Mouse (Mus musculus) intestine, postnatal 0 days (tissue): ENCODE data around the gene Lrrc4b. TPM values are rescaled to one million over a fixed set of nuclear protein-coding genes. Genes with fewer than 3 reads are reported as not detected.

Experiments
- ATAC-seq: fragments of 200-750 bp; cut with Nextera tagmentation; 2 replicates; pipeline ENCODE4 v1.8.0; 2017; ENCODE audit warnings: mild to moderate bottlenecking, moderate TSS enrichment, moderate library complexity
- H3K27ac ChIP-seq: fragments of 300-500 bp; sonication (generic); 2 replicates; pipeline ENCODE4 v1.5.1; 2014; ENCODE audit warnings: mild to moderate bottlenecking, low read depth, low read length, moderate library complexity
- H3K27me3 ChIP-seq: fragments of 300-500 bp; sonication (generic); replicated peaks from 2 replicates; pipeline ENCODE4 v1.6.1; 2014; ENCODE audit warnings: low read length, mixed read lengths; ENCODE audit not compliant: control insufficient read depth, insufficient read depth
- H3K36me3 ChIP-seq: fragments of 300-500 bp; sonication (generic); 2 replicates; pipeline ENCODE4 v1.6.1; 2014; ENCODE audit warnings: mild to moderate bottlenecking, moderate library complexity; ENCODE audit not compliant: control insufficient read depth, insufficient read depth
- H3K4me1 ChIP-seq: fragments of 300-500 bp; sonication (generic); replicated peaks from 2 replicates; pipeline ENCODE4 v1.6.1; 2014; ENCODE audit warnings: antibody characterized with exemption, low read length, mixed read lengths; ENCODE audit not compliant: control insufficient read depth, insufficient read depth
- H3K4me2 ChIP-seq: fragments of 300-500 bp; sonication (generic); replicated peaks from 2 replicates; pipeline ENCODE4 v1.6.1; 2014; ENCODE audit warnings: low read depth, mild to moderate bottlenecking, moderate library complexity
- H3K4me3 ChIP-seq: fragments of 300-500 bp; sonication (generic); 2 replicates; pipeline ENCODE4 v1.5.1; 2014; ENCODE audit warnings: low read depth, low read length
- H3K9ac ChIP-seq: fragments of 300-500 bp; sonication (generic); 2 replicates; pipeline ENCODE4 v1.6.1; 2014; ENCODE audit warnings: mild to moderate bottlenecking, low read depth, low read length
- H3K9me3 ChIP-seq: fragments of 300-500 bp; sonication (generic); 2 replicates; pipeline ENCODE4 v1.6.1; 2016; ENCODE audit warnings: mixed run types; ENCODE audit not compliant: control insufficient read depth
- CTCF ChIP-seq: sonication (generic); IDR thresholded peaks from 2 replicates; pipeline ENCODE4 v1.5.1; 2016; ENCODE audit warnings: low read depth, mild to moderate bottlenecking, control low read depth, antibody characterized with exemption, moderate library complexity
- whole genome bisulfite sequencing: fragments of 180-500 bp; shearing (Covaris S2); extraction: QIAGEN DNeasy Blood & Tissue Kit; methylation state at CpG from one replicate; pipeline ENCODE4 v1.1.7; 2014; 5-methylcytosine and 5-hydroxymethylcytosine counted together
- polyA plus RNA-seq: library from polyadenylated mRNA; unstranded; fragments of >200 nt; fragmentation: Nextera tagmentation; extraction: Ambion mirVana; gene quantifications from 2 replicates; pipeline ENCODE4 v1.2.1, GENCODE M21; 2015

The Lrrc4b gene
- polyA plus RNA-seq, 1 experiment from 2014 or later: 0.35 TPM

DNA sequence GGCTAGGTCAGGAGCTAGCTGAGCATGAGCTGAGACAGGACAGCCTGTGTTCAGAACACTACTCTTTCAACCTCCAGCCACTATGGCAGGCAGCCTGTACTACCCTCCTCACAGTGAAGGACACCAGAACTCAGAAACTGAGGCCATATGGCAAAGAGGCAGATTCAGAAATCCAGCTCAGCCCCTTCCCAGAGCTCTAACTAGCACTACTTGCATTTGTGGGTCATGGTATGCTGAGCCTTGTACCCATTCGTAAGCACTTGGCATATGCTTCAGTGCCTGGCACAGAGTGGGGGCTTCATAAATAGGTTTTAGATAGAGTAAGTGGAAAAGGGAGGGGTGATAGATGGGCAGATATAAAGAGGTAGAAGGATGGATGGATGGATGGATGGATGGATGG, 11.7 kb downstream of the Lrrc4b start:
- Histone ChIP-seq H3K36me3 (no peaks in the 10 kb centered on the region), H3K4me1 (no peaks in the 10 kb centered on the region), H3K4me3 (no peak overlapping the region), H3K9ac (no peak overlapping the region), H3K4me2 (no peak overlapping the region), H3K27ac (no peak overlapping the region), H3K27me3 (peaks cover 54% of the 10 kb centered on the region), H3K9me3 (no peaks in the 10 kb centered on the region)
- TF ChIP-seq CTCF: no peak
- 83% methylated on average over 1 of the region's 1 CpGs for WGBS
- ATAC-seq: no peak

DNA sequence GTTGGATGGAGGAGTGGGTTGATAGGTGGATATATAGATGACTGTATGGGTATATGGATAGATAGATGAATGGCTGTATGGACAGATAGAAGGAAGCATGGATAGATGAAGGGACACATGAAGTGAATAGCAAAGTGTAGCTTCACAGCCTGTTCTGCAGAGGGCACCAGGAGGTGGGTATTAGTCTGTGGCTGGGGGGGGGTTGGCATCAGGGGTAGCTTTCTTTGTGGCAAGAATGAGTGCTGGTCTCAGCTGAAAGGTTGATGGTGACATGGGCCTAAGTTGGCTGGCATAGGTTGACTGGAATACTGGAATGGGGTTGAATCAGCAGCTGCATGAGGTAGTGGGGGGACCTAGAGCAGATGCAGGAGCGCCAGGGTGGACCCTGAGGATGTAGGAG, 12.4 kb downstream of the Lrrc4b start:
- Histone ChIP-seq H3K4me2 (no peak overlapping the region), H3K4me3 (no peak overlapping the region)

DNA sequence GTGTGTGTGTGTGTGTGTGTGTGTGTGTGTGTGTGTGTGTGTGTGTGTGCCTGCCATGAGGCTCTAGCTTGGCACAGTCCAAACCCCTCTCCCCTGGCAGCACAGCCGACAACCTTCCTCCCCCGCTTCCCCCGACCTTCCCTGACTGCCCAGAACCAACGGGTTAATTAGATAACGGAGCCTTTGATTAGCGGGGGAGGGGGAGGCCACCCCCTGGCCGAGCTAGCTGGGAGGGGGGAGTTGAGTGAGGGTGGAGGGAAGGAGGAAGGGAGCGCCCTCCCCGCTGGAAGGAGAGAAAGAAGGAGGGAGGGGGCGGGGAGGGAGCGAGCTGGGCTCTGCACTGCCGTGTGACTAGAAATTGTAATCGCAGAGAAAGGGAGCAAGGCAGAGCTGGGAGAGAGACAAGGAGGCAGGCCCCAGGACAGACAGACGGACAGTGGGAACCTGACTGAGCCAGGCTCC, 12.9 kb downstream of the Lrrc4b start:
- 0% methylated on average over 14 of the region's 14 CpGs for WGBS
- Histone ChIP-seq H3K4me3 (no peak overlapping the region), H3K27me3 (peaks cover 64% of the 10 kb centered on the region)

More for the DNA sequence above, 12.4 kb downstream of the Lrrc4b start:
- no peak for TF ChIP-seq CTCF
- ATAC-seq: no peak
- H3K27me3 ChIP-seq: peaks cover 60% of the 10 kb centered on the region
- H3K9ac ChIP-seq: no peak overlapping the region
- whole genome bisulfite sequencing: 8% methylated on average over 1 of the region's 1 CpGs
- H3K4me1 ChIP-seq: no peaks in the 10 kb centered on the region
- no peak overlapping the region for H3K27ac ChIP-seq
- H3K36me3 ChIP-seq: no peaks in the 10 kb centered on the region
- no peaks in the 10 kb centered on the region for H3K9me3 ChIP-seq

DNA sequence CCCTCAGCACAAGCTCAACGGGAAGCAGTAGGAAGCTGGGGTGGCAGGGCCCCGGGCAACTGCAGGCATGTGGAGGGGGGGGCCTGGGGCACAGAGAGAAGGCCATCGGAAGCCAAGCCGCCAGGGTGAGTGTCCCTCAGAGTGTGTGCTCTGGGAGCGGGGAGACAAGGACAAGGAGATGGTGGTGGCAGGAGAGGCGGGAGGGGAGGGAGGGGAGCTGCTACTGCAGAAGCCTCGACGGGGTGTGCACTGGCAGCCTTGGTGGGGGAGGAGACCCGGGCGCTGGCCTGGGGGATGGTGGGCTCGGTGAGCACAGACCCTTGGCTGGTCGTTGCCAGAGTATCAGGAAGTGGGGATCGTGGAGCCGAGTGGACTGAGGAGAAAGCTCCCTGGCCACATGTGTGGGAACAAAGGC, 13.6 kb downstream of the Lrrc4b start:
- Histone ChIP-seq H3K9ac (no peak overlapping the region), H3K27ac (no peak overlapping the region), H3K9me3 (no peaks in the 10 kb centered on the region), H3K27me3 (peaks cover 68% of the 10 kb centered on the region), H3K36me3 (no peaks in the 10 kb centered on the region), H3K4me2 (no peak overlapping the region), H3K4me3 (0 out of 2 replicates have a peak overlapping the region, but pooled peaks have one; percentile 5), H3K4me1 (no peaks in the 10 kb centered on the region)
- no peak for ATAC-seq
- no peak for TF ChIP-seq CTCF
- WGBS: 2% methylated on average over 14 of the region's 14 CpGs

More for the DNA sequence above, 12.9 kb downstream of the Lrrc4b start:
- no peak overlapping the region for H3K4me2 ChIP-seq
- H3K9ac ChIP-seq: no peak overlapping the region
- H3K9me3 ChIP-seq: no peaks in the 10 kb centered on the region
- no peak for TF ChIP-seq CTCF
- H3K36me3 ChIP-seq: no peaks in the 10 kb centered on the region
- no peaks in the 10 kb centered on the region for H3K4me1 ChIP-seq
- H3K27ac ChIP-seq: no peak overlapping the region
- no peak for ATAC-seq

DNA sequence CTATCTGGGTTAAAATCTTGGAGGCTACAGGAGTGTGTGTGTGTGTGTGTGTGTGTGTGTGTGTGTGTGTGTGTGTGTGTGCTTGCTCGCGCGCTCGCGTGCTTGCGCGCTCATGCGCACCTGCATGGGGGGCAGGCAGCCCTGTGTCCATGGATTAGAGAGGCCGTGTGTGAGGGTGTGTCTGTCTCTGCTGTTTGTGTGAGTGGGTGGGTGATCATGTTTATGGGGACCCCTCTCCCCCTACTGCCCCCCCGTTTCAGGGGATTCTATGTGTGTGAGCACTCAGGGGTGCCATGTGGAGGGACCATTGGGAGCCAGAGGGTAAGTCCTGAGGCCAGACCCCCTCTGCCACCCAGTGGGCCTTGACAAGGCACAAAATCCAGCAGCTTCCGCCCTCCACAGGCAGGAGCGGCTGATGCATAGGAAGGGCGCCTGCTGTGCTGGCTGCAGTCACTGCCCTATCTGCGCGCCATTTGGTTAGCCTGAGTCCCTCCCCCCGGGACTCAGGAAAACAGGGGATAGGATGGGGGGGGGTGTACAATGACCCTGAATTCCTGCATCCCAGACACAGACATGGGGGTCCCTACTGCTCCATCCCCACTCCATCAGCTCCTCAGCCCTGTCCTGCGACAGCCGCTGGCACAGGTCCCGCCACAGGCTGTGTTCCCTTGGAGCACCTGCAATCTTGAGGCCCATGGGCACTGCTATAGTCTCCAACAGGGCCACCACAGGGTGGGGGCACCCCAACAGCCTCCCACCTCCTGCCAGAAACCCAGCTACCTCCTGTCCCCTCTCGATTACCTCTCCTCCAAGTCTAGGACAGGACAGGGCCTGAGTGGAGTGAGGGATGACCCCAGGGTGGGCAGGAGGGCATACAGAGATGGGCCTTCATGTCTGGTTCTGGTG, 14.7 kb downstream of the Lrrc4b start:
- ATAC-seq: no peak
- H3K27me3 ChIP-seq: peaks cover 68% of the 10 kb centered on the region
- H3K27ac ChIP-seq: no peak overlapping the region

DNA sequence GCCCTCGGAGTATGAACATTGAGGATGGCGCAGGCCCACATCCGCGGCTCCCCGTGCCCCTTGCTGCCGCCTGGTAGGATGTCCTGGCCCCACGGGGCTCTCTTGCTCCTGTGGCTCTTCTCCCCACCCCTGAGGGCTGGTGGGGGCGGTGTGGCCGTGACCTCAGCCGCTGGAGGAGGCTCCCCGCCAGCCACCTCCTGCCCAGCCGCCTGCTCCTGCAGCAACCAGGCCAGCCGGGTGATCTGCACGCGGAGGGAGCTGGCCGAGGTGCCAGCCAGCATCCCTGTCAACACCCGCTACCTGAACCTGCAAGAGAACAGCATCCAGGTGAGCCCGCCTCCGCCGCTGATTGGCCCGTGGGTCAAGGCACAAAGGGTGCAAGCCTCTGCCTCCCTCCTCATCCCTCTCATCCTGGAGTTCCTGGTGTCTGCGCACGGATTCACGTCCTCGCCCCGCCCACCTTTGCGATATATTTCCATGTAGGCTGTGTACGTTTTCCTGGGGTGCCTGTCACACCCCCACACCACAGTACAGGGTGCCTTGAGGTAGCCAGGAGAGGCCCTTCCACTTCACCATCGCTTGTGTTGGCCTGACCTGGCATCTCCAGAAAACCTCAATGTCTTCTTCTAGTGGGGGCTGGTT, 16.2 kb downstream of the Lrrc4b start:
- H3K36me3 ChIP-seq: no peaks in the 10 kb centered on the region

More for the DNA sequence above, 14.7 kb downstream of the Lrrc4b start:
- WGBS: 11% methylated on average over 20 of the region's 20 CpGs
- Histone ChIP-seq H3K4me2 (0 out of 2 replicates have a peak overlapping the region, but pooled peaks have one; percentile 24), H3K4me1 (no peaks in the 10 kb centered on the region), H3K9me3 (no peaks in the 10 kb centered on the region), H3K36me3 (no peaks in the 10 kb centered on the region), H3K9ac (no peak overlapping the region), H3K4me3 (no peak overlapping the region)
- no peak; the same call in 1 of the 2 replicates for TF ChIP-seq CTCF

More for the DNA sequence above, 16.2 kb downstream of the Lrrc4b start:
- 6% methylated on average over 29 of the region's 29 CpGs for WGBS
- TF ChIP-seq CTCF: no peak
- no peaks in the 10 kb centered on the region for H3K9me3 ChIP-seq
- H3K9ac ChIP-seq: no peak overlapping the region
- no peak overlapping the region for H3K4me3 ChIP-seq
- H3K27ac ChIP-seq: no peak overlapping the region
- no peak for ATAC-seq
- H3K4me2 ChIP-seq: no peak overlapping the region
- peaks cover 64% of the 10 kb centered on the region for H3K27me3 ChIP-seq
- no peaks in the 10 kb centered on the region for H3K4me1 ChIP-seq
